Mouse (Mus musculus) liver, adult 2 months (tissue): ENCODE measurements around the gene Zfp961. TPM values are rescaled to one million over a fixed set of nuclear protein-coding genes. Genes with fewer than 3 reads are reported as not detected.
"Not testable (repeated sequence)": the region's sequence is repeated elsewhere in the genome, so short reads cannot be mapped to it uniquely, and the experiment has no call there.

Source experiments
- DNase-seq: peaks from one replicate; pipeline ENCODE4 v3.0.0-alpha.2; 2011; ENCODE audit warnings: low read depth, low spot score; ENCODE audit errors: extremely low read depth
- H3K27ac ChIP-seq: fragments of 200-500 bp; replicated peaks from 2 replicates; pipeline ENCODE4 v1.5.1; 2012; ENCODE audit warnings: low read depth, mild to moderate bottlenecking, control low read depth, inconsistent platforms, low read length; ENCODE audit not compliant: insufficient read depth
- H3K27me3 ChIP-seq: fragments of 200-500 bp; 2 replicates; pipeline ENCODE4 v1.6.1; 2012; ENCODE audit warnings: mild to moderate bottlenecking, moderate library complexity, low read length, inconsistent platforms; ENCODE audit not compliant: control insufficient read depth, insufficient read depth
- H3K36me3 ChIP-seq: fragments of 200-500 bp; 2 replicates; pipeline ENCODE4 v1.6.1; 2012; ENCODE audit warnings: low read length, inconsistent platforms; ENCODE audit not compliant: control insufficient read depth, insufficient read depth
- H3K4me1 ChIP-seq: fragments of 200-500 bp; 2 replicates; pipeline ENCODE4 v1.6.1; 2011; ENCODE audit warnings: low read length; ENCODE audit not compliant: control insufficient read depth, insufficient read depth
- H3K4me3 ChIP-seq: fragments of 200-500 bp; 2 replicates; pipeline ENCODE4 v1.5.1; 2011; ENCODE audit warnings: low read depth, mild to moderate bottlenecking, control low read depth, low read length, moderate library complexity; ENCODE audit not compliant: insufficient read depth
- H3K79me2 ChIP-seq: fragments of 200-500 bp; 2 replicates; pipeline ENCODE4 v1.6.1; 2012; ENCODE audit warnings: inconsistent platforms, mild to moderate bottlenecking, low read length, moderate library complexity; ENCODE audit not compliant: control insufficient read depth, insufficient read depth
- H3K9ac ChIP-seq: fragments of 200-500 bp; 2 replicates; pipeline ENCODE4 v1.6.1; 2012; ENCODE audit warnings: low read depth, mild to moderate bottlenecking, control low read depth, inconsistent platforms, low read length
- CTCF ChIP-seq: fragments of 200-500 bp; IDR thresholded peaks from 2 replicates; pipeline ENCODE4 v1.5.1; 2011; ENCODE audit warnings: low read depth, low read length, control low read depth
- POLR2A ChIP-seq: fragments of 200-500 bp; IDR thresholded peaks from 2 replicates; pipeline ENCODE4 v1.6.1; 2011; ENCODE audit warnings: low read length, control low read depth; ENCODE audit not compliant: insufficient read depth; ENCODE audit errors: extremely low read depth
- WGBS: fragments of 180-500 bp; shearing (Covaris S2); methylation state at CpG from one replicate; pipeline ENCODE4 v1.1.7; 2018; 5-methylcytosine and 5-hydroxymethylcytosine counted together
- polyA plus RNA-seq: library from polyadenylated mRNA; depleted of rRNA; stranded (reverse); fragments of >200 nt; gene quantifications from 2 replicates; pipeline ENCODE4 v1.2.3, GENCODE M21; 2012; rRNA removed
- total RNA-seq: library from RNA; depleted of rRNA; stranded (reverse); fragments of >200 nt; gene quantifications from 2 replicates; pipeline ENCODE4 v1.2.3, GENCODE M21; 2014; rRNA removed

Gene Zfp961
- total and polyA plus RNA-seq, 2 experiments, result 2.7 to 7.5 TPM

DNA sequence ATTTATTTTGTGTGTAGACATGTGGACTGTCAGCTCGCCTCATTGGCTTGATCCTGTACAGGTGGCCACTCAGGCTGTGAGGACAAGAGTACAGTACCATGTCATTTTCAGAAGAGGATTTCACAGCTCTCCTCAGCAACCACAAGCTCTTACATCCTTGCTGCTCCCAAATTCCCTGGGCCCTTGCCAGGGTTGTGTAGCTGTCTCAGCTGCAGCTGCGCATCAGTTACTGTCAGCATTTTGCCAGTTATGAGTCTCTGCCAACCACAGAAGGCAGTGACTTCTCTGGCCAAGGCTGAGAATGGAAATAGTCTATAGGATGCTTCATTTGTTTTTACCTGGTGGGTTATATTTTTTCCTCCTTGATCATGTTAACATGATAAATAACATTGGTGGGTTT, 67.3 kb downstream of the Zfp961 start:
- no peaks in the 10 kb centered on the region for H3K79me2 ChIP-seq
- H3K4me1 ChIP-seq, result no peaks in the 10 kb centered on the region
- 77% methylated on average over 2 of the region's 2 CpGs for WGBS
- DNase-seq, result no peak
- no peak for TF ChIP-seq CTCF
- no peak for TF ChIP-seq POLR2A
- H3K4me3 ChIP-seq, result no peak overlapping the region
- H3K36me3 ChIP-seq, result no peaks in the 10 kb centered on the region
- H3K27ac ChIP-seq, result no peak overlapping the region
- no peak overlapping the region for H3K9ac ChIP-seq
- H3K27me3 ChIP-seq, result no peaks in the 10 kb centered on the region

DNA sequence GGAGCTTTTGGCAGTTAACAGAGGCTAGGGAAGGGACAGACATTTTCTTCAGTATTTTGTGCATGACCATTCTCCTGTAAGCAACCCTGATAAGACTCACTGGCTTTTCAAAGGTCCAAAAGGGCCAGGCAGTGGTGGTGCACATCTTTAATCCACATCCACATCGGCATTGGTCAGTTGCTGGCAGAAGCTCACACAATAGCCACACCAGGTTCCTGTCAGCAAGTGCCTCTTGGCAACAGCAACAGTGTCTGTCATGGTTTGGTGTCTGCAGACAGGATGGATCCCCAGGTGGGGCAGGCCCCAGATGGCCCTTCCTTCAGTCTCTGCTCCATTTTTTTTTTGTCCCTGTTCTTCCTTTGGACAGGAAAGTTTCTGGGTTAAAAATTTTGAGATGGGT, 68.2 kb downstream of the Zfp961 start:
- H3K27ac ChIP-seq, H3K36me3 ChIP-seq, H3K27me3 ChIP-seq, H3K79me2 ChIP-seq, DNase-seq, H3K9ac ChIP-seq, H3K4me3 ChIP-seq, H3K4me1 ChIP-seq: not testable (repeated sequence)
- 90% methylated on average over 1 of the region's 1 CpGs for WGBS

DNA sequence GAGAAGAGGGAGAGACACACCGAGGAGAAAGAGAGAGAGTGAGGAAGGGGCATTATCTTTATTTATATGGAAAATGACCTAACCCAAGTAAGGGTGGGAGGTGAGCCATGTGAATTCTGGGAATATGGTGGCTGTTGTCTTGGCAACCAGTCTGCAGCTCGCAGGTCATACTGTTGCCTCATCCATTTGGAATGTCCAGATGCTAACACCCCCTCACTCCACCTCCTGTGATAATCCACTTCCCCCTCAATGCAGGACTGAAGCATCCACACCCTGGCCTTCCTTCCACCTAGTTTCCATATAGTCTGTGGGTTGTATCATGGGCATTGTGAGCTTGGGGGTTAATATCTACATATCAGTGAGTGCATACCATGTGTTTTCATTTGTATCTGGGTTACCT, 69.0 kb downstream of the Zfp961 start:
- 52% methylated on average over 2 of the region's 2 CpGs for WGBS
- Histone ChIP-seq H3K36me3 (no peaks in the 10 kb centered on the region), H3K4me1 (no peaks in the 10 kb centered on the region), H3K4me3 (no peak overlapping the region), H3K9ac (no peak overlapping the region), H3K79me2 (no peaks in the 10 kb centered on the region), H3K27me3 (no peaks in the 10 kb centered on the region), H3K27ac (no peak overlapping the region)
- DNase-seq, result no peak
- no peak for TF ChIP-seq CTCF
- TF ChIP-seq POLR2A, result no peak

GRCm38 (mm10) chr8:72024886-72025285, 74.0 kb downstream of the Zfp961 start:
- WGBS, result 12% methylated on average over 5 of the region's 9 CpGs
- not testable (repeated sequence) for H3K79me2 ChIP-seq, H3K9ac ChIP-seq, H3K27ac ChIP-seq, H3K36me3 ChIP-seq, H3K27me3 ChIP-seq, DNase-seq, H3K4me1 ChIP-seq, H3K4me3 ChIP-seq

GRCm38 (mm10) chr8:72032926-72033325, 82.1 kb downstream of the Zfp961 start:
- not testable (repeated sequence) for H3K36me3 ChIP-seq, H3K27ac ChIP-seq, H3K9ac ChIP-seq, H3K4me3 ChIP-seq, H3K4me1 ChIP-seq, H3K79me2 ChIP-seq, H3K27me3 ChIP-seq
- DNase-seq, result peak; percentile 84
- WGBS, result 23% methylated on average over 4 of the region's 4 CpGs

DNA sequence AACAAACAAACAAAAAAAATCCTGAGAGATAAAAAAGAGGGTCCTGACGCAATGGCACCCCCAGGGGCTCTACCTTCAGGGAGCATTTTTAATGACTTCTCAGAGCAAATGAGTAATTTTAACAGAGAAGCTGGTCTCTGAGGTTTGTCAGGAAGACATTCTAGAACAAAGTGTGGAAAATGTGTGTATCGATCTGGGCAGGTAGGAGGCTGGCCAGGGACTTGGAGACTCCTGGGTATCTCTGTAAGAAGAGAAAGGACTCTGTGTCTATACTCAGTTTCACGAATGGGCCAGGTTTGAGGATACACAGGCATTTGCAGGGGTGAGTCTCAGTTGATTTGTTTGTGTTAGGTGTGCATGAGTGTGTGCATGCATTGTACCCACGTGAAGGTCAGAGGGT, 90.1 kb downstream of the Zfp961 start, which contains the start of gene Olfr372:
TSS of gene Olfr372 (plus strand) at position 301 of the 400 bp plus-strand sequence.
- WGBS, result 82% methylated on average over 4 of the region's 4 CpGs
- DNase-seq, H3K4me3 ChIP-seq, H3K9ac ChIP-seq, H3K4me1 ChIP-seq, H3K27ac ChIP-seq, H3K36me3 ChIP-seq, H3K79me2 ChIP-seq, H3K27me3 ChIP-seq: not testable (repeated sequence)

DNA sequence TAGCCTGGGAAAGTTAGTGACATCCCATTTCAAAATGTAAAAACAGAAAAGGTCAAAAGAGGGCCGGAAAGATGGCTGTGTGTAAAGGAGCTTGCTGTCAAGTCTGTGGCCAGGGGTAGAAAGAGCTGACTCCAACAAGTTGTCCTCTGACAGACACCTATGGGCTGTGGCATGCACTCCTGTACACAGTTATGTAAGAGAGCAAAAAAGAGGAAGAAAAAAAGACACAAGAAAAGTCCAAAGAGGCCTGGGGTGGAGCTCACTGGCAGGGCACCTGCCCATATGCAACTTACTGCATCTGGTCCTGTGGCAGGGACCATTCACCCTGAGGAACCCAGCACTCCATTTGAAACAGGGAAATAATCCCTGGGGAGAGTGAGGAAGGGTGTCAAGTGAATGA, 91.7 kb downstream of the Zfp961 start:
- 68% methylated on average over 1 of the region's 1 CpGs for WGBS

More for the DNA sequence above, 91.7 kb downstream of the Zfp961 start:
- TF ChIP-seq POLR2A, result no peak
- TF ChIP-seq CTCF, result no peak
- Histone ChIP-seq H3K79me2 (no peaks in the 10 kb centered on the region), H3K9ac (no peak overlapping the region), H3K4me1 (no peaks in the 10 kb centered on the region), H3K4me3 (no peak overlapping the region), H3K27ac (no peak overlapping the region), H3K36me3 (no peaks in the 10 kb centered on the region), H3K27me3 (no peaks in the 10 kb centered on the region)
- no peak for DNase-seq

Other genes starting within 250 kb of the Zfp961 start
- gene B3gnt3, start 249.2 kb upstream of the Zfp961 start, total RNA-seq, result 0.92 and 1.3 TPM in 2 replicates
- gene B3gnt3, start 249.2 kb upstream of the Zfp961 start, polyA plus RNA-seq, result 1.5 and 2.6 TPM in 2 replicates
- 0.18 and 0.87 TPM in 2 replicates for gene Fcho1, start 225.3 kb upstream of the Zfp961 start, total RNA-seq
- gene Fcho1, start 225.3 kb upstream of the Zfp961 start, polyA plus RNA-seq, result 0.44 and 2.8 TPM in 2 replicates
- 3.1 and 3.3 TPM in 2 replicates for gene Zfp709, start 69.0 kb upstream of the Zfp961 start, total RNA-seq
- gene Zfp709, start 69.0 kb upstream of the Zfp961 start, polyA plus RNA-seq, result 0.18 and 0.46 TPM in 2 replicates
- 3.4 and 3.9 TPM in 2 replicates for gene Zfp882, start 42.4 kb upstream of the Zfp961 start, total RNA-seq
- gene Zfp882, start 42.4 kb upstream of the Zfp961 start, polyA plus RNA-seq, result 0.16 and 0.76 TPM in 2 replicates
- 12.7 and 16.9 TPM in 2 replicates for gene Zfp617, start 42.4 kb upstream of the Zfp961 start, total RNA-seq
- gene Zfp617, start 42.4 kb upstream of the Zfp961 start, polyA plus RNA-seq, result 1.7 and 2.0 TPM in 2 replicates
- gene Cyp4f18, start 58.6 kb downstream of the Zfp961 start, total RNA-seq, result 0.74 TPM in 2 replicates
- 0.36 and 1.2 TPM in 2 replicates for gene Cyp4f18, start 58.6 kb downstream of the Zfp961 start, polyA plus RNA-seq
- gene Olfr372, start 90.2 kb downstream of the Zfp961 start, total RNA-seq, result not detected in 2 replicates
- gene Olfr372, start 90.2 kb downstream of the Zfp961 start, polyA plus RNA-seq, result not detected in 2 replicates
- gene Olfr373, start 132.1 kb downstream of the Zfp961 start, total RNA-seq, result not detected in 2 replicates
- gene Olfr373, start 132.1 kb downstream of the Zfp961 start, polyA plus RNA-seq, result not detected in 2 replicates
- gene Olfr374, start 156.0 kb downstream of the Zfp961 start, total RNA-seq, result not detected in 2 replicates
- not detected in 2 replicates for gene Olfr374, start 156.0 kb downstream of the Zfp961 start, polyA plus RNA-seq
- 23.8 and 26.7 TPM in 2 replicates for gene Tpm4, start 183.9 kb downstream of the Zfp961 start, total RNA-seq
- 6.9 and 10.1 TPM in 2 replicates for gene Tpm4, start 183.9 kb downstream of the Zfp961 start, polyA plus RNA-seq
- gene Rab8a, start 210.2 kb downstream of the Zfp961 start, total RNA-seq, result 91.4 and 101 TPM in 2 replicates
- gene Rab8a, start 210.2 kb downstream of the Zfp961 start, polyA plus RNA-seq, result 27.5 and 61.4 TPM in 2 replicates
- gene Hsh2d, start 238.6 kb downstream of the Zfp961 start, total RNA-seq, result 0.07 and 0.18 TPM in 2 replicates
- 0.07 and 0.11 TPM in 2 replicates for gene Hsh2d, start 238.6 kb downstream of the Zfp961 start, polyA plus RNA-seq